Mouse (Mus musculus) mouse embryonic stem cell (cell line): ENCODE measurements around the gene Ano3.

Experiments used
- in situ Hi-C, 2 experiments: fragments of 300-500 bp; cut with MboI; formaldehyde crosslinking; loops; 1 replicate in 1 of 2; 3 replicates in 1 of 2; pipeline ENCODE4 v1.14.3; 2019 to 2020; ENCODE audit warnings: low sequenced_read_pairs in 2 of 2, low pct_unique_long_range_greater_than_20kb in 1 of 2, mixed read lengths in 1 of 2; ENCODE audit not compliant: unreplicated experiment in 1 of 2

Gene Ano3

GRCm38 (mm10) chr2:110839559-110840243, 111.0 kb downstream of the Ano3 start:
- in situ Hi-C loops, result no loop called here

GRCm38 (mm10) chr2:110816189-110816588, 134.5 kb downstream of the Ano3 start:
- in situ Hi-C loops, result no loop called here

- in situ Hi-C loops, result no loop called here
These were observed 135.8 kb downstream of the Ano3 start for GRCm38 (mm10) chr2:110814964-110815363.

GRCm38 (mm10) chr2:110806302-110807093, 144.2 kb downstream of the Ano3 start:
- in situ Hi-C loops, result no loop called here

GRCm38 (mm10) chr2:110795928-110796327, 154.8 kb downstream of the Ano3 start:
- in situ Hi-C loops, result no loop called here

- in situ Hi-C loops, result no loop called here
These were observed 155.3 kb downstream of the Ano3 start for GRCm38 (mm10) chr2:110795433-110795832.

GRCm38 (mm10) chr2:110787396-110787795, 163.3 kb downstream of the Ano3 start:
- in situ Hi-C loops, result no loop called here

- in situ Hi-C loops, result no loop called here
These were observed 191.3 kb downstream of the Ano3 start for GRCm38 (mm10) chr2:110759434-110759833.

GRCm38 (mm10) chr2:110757556-110757955, 193.2 kb downstream of the Ano3 start:
- in situ Hi-C loops, result no loop called here

- in situ Hi-C loops, result no loop called here
These were observed 210.2 kb downstream of the Ano3 start for GRCm38 (mm10) chr2:110740493-110740892.

GRCm38 (mm10) chr2:110739781-110740180, 210.9 kb downstream of the Ano3 start:
- in situ Hi-C loops, result no loop called here

- in situ Hi-C loops, result no loop called here
These were observed 212.7 kb downstream of the Ano3 start for GRCm38 (mm10) chr2:110737981-110738380.

- in situ Hi-C loops, result no loop called here
These were observed 213.5 kb downstream of the Ano3 start for GRCm38 (mm10) chr2:110737236-110737635.

- in situ Hi-C loops, result no loop called here
These were observed 224.6 kb downstream of the Ano3 start for GRCm38 (mm10) chr2:110726106-110726505.

GRCm38 (mm10) chr2:110722208-110722607, 228.5 kb downstream of the Ano3 start:
- in situ Hi-C loops, result no loop called here

- in situ Hi-C loops, result no loop called here
These were observed 229.4 kb downstream of the Ano3 start, which contains the start of gene Muc15 for GRCm38 (mm10) chr2:110721290-110721753. Muc15 (plus strand) TSS chr2:110721340.

GRCm38 (mm10) chr2:110719051-110719450, 231.7 kb downstream of the Ano3 start:
- in situ Hi-C loops, result no loop called here

GRCm38 (mm10) chr2:110710055-110710720, 240.5 kb downstream of the Ano3 start:
- in situ Hi-C loops, result no loop called here

GRCm38 (mm10) chr2:110709436-110709835, 241.3 kb downstream of the Ano3 start:
- in situ Hi-C loops, result no loop called here
